Mouse (Mus musculus): Measurements from ENCODE around the gene Cdkn1a.

- no peak for TF ChIP-seq POLR2A (IDR thresholded peaks at IDR 0.05; ENCODE audit: insufficient read depth, low read depth, low read length)
- no peak for TF ChIP-seq CTCF (IDR thresholded peaks at IDR 0.05; ENCODE audit: insufficient read depth, low read depth, low read length)
Observed at GRCm38 (mm10) chr17:29053067-29053466, 37.7 kb upstream of the Cdkn1a start.

Measured in olfactory bulb, adult 2 months (tissue).